In genomic region chr17:35512916-35513626, GRCm38 (mm10) we compare ENCODE assay signal across 13 mouse cellular contexts. TPM values are rescaled to one million over a fixed set of nuclear protein-coding genes. Genes with fewer than 3 reads are reported as not detected.
DNase-seq lines count a peak whose midpoint lies in the region; ATAC-seq and TF ChIP-seq lines count a peak whose summit lies in the region.
"Had no signal": no experiment of that assay in that cellular context is flagged by ENCODE, and none has a peak within 500 bp of the region (broad histone marks: within the 10 kb centered on the region; RNA-seq: fewer than 3 reads in every experiment).

No protein-coding gene starts in this region.

- H3K27me3 ChIP-seq in forebrain, embryonic 14.5 days (replicated peaks; ENCODE audit: control insufficient read depth, insufficient read depth, low read length): no peaks in the 10 kb centered on the region
- peaks cover 12% of the 10 kb centered on the region for H3K27me3 ChIP-seq in forebrain, embryonic 12.5 days
- peaks cover 17% of the 10 kb centered on the region for H3K27me3 ChIP-seq in liver, embryonic 13.5 days
- peaks cover 21% of the 10 kb centered on the region for H3K27me3 ChIP-seq in liver, embryonic 12.5 days (replicated peaks)
- H3K27me3 ChIP-seq in CH12.LX (replicated peaks): no peaks in the 10 kb centered on the region

- peaks cover 5% of the 10 kb centered on the region; the same call in 1 of the 2 replicates for H3K79me2 ChIP-seq in CH12.LX (replicated peaks; ENCODE audit: control insufficient read depth, extremely low read depth, insufficient read depth, poor library complexity, severe bottlenecking)

- H3K36me3 ChIP-seq in forebrain, embryonic 14.5 days (ENCODE audit: control insufficient read depth, insufficient read depth, low read length): no peaks in the 10 kb centered on the region
- H3K36me3 ChIP-seq in forebrain, embryonic 12.5 days (replicated peaks): peaks cover 10% of the 10 kb centered on the region
- peaks cover 27% of the 10 kb centered on the region for H3K36me3 ChIP-seq in liver, embryonic 13.5 days
- peaks cover 34% of the 10 kb centered on the region for H3K36me3 ChIP-seq in liver, embryonic 12.5 days
- peaks cover 9 to 38% of the 10 kb centered on the region in 2 experiments for H3K36me3 ChIP-seq in CH12.LX (replicated peaks in 1 of 2; ENCODE audit: control insufficient read depth in 1 of 2, insufficient read depth in 1 of 2, low read length in 1 of 2)

- WGBS in forebrain, embryonic 14.5 days: 95% methylated on average over 7 of the region's 7 CpGs
- 98% methylated on average over 7 of the region's 7 CpGs for WGBS in forebrain, embryonic 12.5 days
- 84% methylated on average over 7 of the region's 7 CpGs for WGBS in liver, embryonic 13.5 days (ENCODE audit: insufficient replicate concordance)
- WGBS in liver, embryonic 12.5 days (ENCODE audit: insufficient replicate concordance): 83% methylated on average over 7 of the region's 7 CpGs

- no peak overlapping the region for H3K9ac ChIP-seq in forebrain, embryonic 14.5 days (ENCODE audit: low read length)
- H3K9ac ChIP-seq in forebrain, embryonic 12.5 days: no peak overlapping the region
- no peak overlapping the region for H3K9ac ChIP-seq in liver, embryonic 13.5 days
- H3K9ac ChIP-seq in liver, embryonic 12.5 days: no peak overlapping the region
- H3K9ac ChIP-seq in CH12.LX (ENCODE audit: insufficient read depth, low read depth): no peak overlapping the region

- H3K4me1 ChIP-seq in forebrain, embryonic 14.5 days (ENCODE audit: control insufficient read depth, insufficient read depth, low read length): peaks cover 18% of the 10 kb centered on the region; the same call in 1 of the 2 replicates
- peaks cover 34% of the 10 kb centered on the region for H3K4me1 ChIP-seq in forebrain, embryonic 12.5 days
- peaks cover 38% of the 10 kb centered on the region for H3K4me1 ChIP-seq in liver, embryonic 13.5 days (replicated peaks)
- peaks cover 30% of the 10 kb centered on the region for H3K4me1 ChIP-seq in liver, embryonic 12.5 days
- H3K4me1 ChIP-seq in CH12.LX (ENCODE audit: control insufficient read depth in 1 of 2, insufficient read depth in 2 of 2): peaks cover 7 to 40% of the 10 kb centered on the region in 2 experiments; a peak in 3 of 4 replicates

- no peaks in the 10 kb centered on the region for H3K9me3 ChIP-seq in forebrain, embryonic 14.5 days (replicated peaks; ENCODE audit: control insufficient read depth, low read length)
- no peaks in the 10 kb centered on the region for H3K9me3 ChIP-seq in forebrain, embryonic 12.5 days
- no peaks in the 10 kb centered on the region for H3K9me3 ChIP-seq in liver, embryonic 13.5 days (replicated peaks)
- H3K9me3 ChIP-seq in liver, embryonic 12.5 days (replicated peaks): no peaks in the 10 kb centered on the region
- H3K9me3 ChIP-seq in CH12.LX (replicated peaks; ENCODE audit: low read length): no peaks in the 10 kb centered on the region

- peak in 1 of 2 experiments; percentile 50; a peak in 2 of 4 replicates for TF ChIP-seq CTCF in CH12.LX (conservative IDR thresholded peaks at IDR 0.05 in 1 of 2, IDR thresholded peaks at IDR 0.05 in 1 of 2; ENCODE audit: low read depth in 2 of 2, low read length in 2 of 2)
- TF ChIP-seq CTCF in brain, embryonic 14.5 days (IDR thresholded peaks at IDR 0.05; ENCODE audit: borderline replicate concordance, extremely low read depth, insufficient read depth, insufficient read length): peak; percentile 53; the same call in 1 of the 2 replicates

- no peak overlapping the region for H3K4me3 ChIP-seq in forebrain, embryonic 14.5 days (ENCODE audit: low read depth, low read length)
- no peak overlapping the region for H3K4me3 ChIP-seq in forebrain, embryonic 12.5 days (replicated peaks)
- H3K4me3 ChIP-seq in liver, embryonic 13.5 days (replicated peaks): peak overlapping the region; percentile 79; the same call in 1 of the 2 replicates
- H3K4me3 ChIP-seq in liver, embryonic 12.5 days: no peak overlapping the region
- no peak overlapping the region for H3K4me3 ChIP-seq in CH12.LX (replicated peaks in 1 of 3; ENCODE audit: low read depth in 2 of 3, low read length in 2 of 3, poor library complexity in 1 of 3)

- no peak for TF ChIP-seq POLR2A in CH12.LX (IDR thresholded peaks at IDR 0.05; ENCODE audit: low read depth, low read length)
- TF ChIP-seq POLR2A in brain, embryonic 14.5 days (IDR thresholded peaks at IDR 0.05; ENCODE audit: borderline replicate concordance, extremely low read depth, insufficient read depth, insufficient read length, poor library complexity, severe bottlenecking): no peak

- no peak for ATAC-seq in forebrain, embryonic 14.5 days
- ATAC-seq in forebrain, embryonic 12.5 days (ENCODE audit: low FRiP score): no peak
- no peak for ATAC-seq in liver, embryonic 13.5 days (ENCODE audit: low read depth)
- no peak for ATAC-seq in liver, embryonic 12.5 days
- no peak for ATAC-seq in activated CD4-positive, CD25-positive, alpha-beta regulatory T cell, adult 4 months
- ATAC-seq: forebrain, embryonic 16.5 days had no signal

- no peak overlapping the region for H3K4me2 ChIP-seq in forebrain, embryonic 14.5 days (ENCODE audit: low read length)
- no peak overlapping the region for H3K4me2 ChIP-seq in forebrain, embryonic 12.5 days
- no peak overlapping the region for H3K4me2 ChIP-seq in liver, embryonic 13.5 days
- H3K4me2 ChIP-seq in liver, embryonic 12.5 days: no peak overlapping the region
- no peak overlapping the region for H3K4me2 ChIP-seq in CH12.LX (ENCODE audit: insufficient read depth, low read depth, poor library complexity, severe bottlenecking)

- in situ Hi-C loops in CH12.LX (cut with MboI; ENCODE audit: low pct_ligation_motif_present, low pct_unique_long_range_greater_than_20kb, low sequenced_read_pairs): no loop called here

- no peak for TF ChIP-seq EP300 in CH12.LX (IDR thresholded peaks at IDR 0.05; ENCODE audit: low read length)

- peak; percentile 20 for TF ChIP-seq RAD21 in CH12.LX (IDR thresholded peaks at IDR 0.05; ENCODE audit: low read depth, low read length)

- no peak overlapping the region for H3K27ac ChIP-seq in forebrain, embryonic 14.5 days (ENCODE audit: low read depth, low read length)
- no peak overlapping the region for H3K27ac ChIP-seq in forebrain, embryonic 12.5 days
- H3K27ac ChIP-seq in liver, embryonic 13.5 days: no peak overlapping the region
- no peak overlapping the region for H3K27ac ChIP-seq in liver, embryonic 12.5 days
- no peak overlapping the region for H3K27ac ChIP-seq in CH12.LX (ENCODE audit: insufficient read depth, low read depth)

- peak; percentile 25 for DNase-seq in forebrain, embryonic 14.5 days (ENCODE audit: low spot score)
- DNase-seq in liver, embryonic 13.5 days: no peak
- no peak for DNase-seq in CH12.LX (ENCODE audit: extremely low read depth)
- DNase-seq in brain, embryonic 14.5 days (ENCODE audit: low read depth): peak; percentile 40
- no peak for DNase-seq in embryo, embryonic 10 days (ENCODE audit: low spot score)

- dilution Hi-C loops in CH12.LX (cut with MboI; ENCODE audit: extremely low pct_ligation_motif_present, extremely low pct_unique_long_range_greater_than_20kb, low sequenced_read_pairs): no loop called here

RNA-seq across cellular contexts. Expression of gene Tcf19, which starts 3.6 kb away (rescaled TPM):
- 40.8 and 48.8 TPM in 2 replicates for polyA plus RNA-seq in forebrain, embryonic 14.5 days (2014; fragmentation: Nextera tagmentation; extraction: Ambion mirVana)
- polyA plus RNA-seq in forebrain, embryonic 12.5 days (2016; fragmentation: Nextera tagmentation; extraction: Ambion mirVana): 53.4 and 59.0 TPM in 2 replicates
- polyA plus RNA-seq in liver, embryonic 13.5 days (2015; fragmentation: Nextera tagmentation; extraction: Ambion mirVana): 44.3 and 50.4 TPM in 2 replicates
- 42.2 and 42.4 TPM in 2 replicates for polyA plus RNA-seq in liver, embryonic 12.5 days (2016; fragmentation: Nextera tagmentation; extraction: Ambion mirVana)
- total RNA-seq in CH12.LX (2012; rRNA removed): 37.7 and 46.0 TPM in 2 replicates
- 35.3 and 38.4 TPM in 2 replicates for total RNA-seq in CH12.LX (2014; rRNA removed)
- polyA plus RNA-seq in CH12.LX (2012; ENCODE audit: insufficient read length, low read depth): 25.3 and 29.7 TPM in 2 replicates
- 17.4 and 33.8 TPM in 2 replicates for polyA plus RNA-seq in brain, embryonic 14.5 days (2012; rRNA removed)
- polyA plus RNA-seq in activated CD4-positive, CD25-positive, alpha-beta regulatory T cell, adult 4 months (2017; shearing (Covaris generic)): 10 to 100 TPM; 29.2 to 36.6 TPM

RNA-seq across cellular contexts. Expression of gene Cchcr1, which starts 3.8 kb away (rescaled TPM):
- 4.7 and 6.5 TPM in 2 replicates for polyA plus RNA-seq in forebrain, embryonic 14.5 days (2014; fragmentation: Nextera tagmentation; extraction: Ambion mirVana)
- 19.0 and 19.1 TPM in 2 replicates for polyA plus RNA-seq in forebrain, embryonic 12.5 days (2016; fragmentation: Nextera tagmentation; extraction: Ambion mirVana)
- polyA plus RNA-seq in liver, embryonic 13.5 days (2015; fragmentation: Nextera tagmentation; extraction: Ambion mirVana): 7.5 and 8.8 TPM in 2 replicates
- polyA plus RNA-seq in liver, embryonic 12.5 days (2016; fragmentation: Nextera tagmentation; extraction: Ambion mirVana): 10.4 and 14.1 TPM in 2 replicates
- 11.5 and 13.0 TPM in 2 replicates for total RNA-seq in CH12.LX (2012; rRNA removed)
- 5.2 and 8.0 TPM in 2 replicates for total RNA-seq in CH12.LX (2014; rRNA removed)
- polyA plus RNA-seq in CH12.LX (2012; ENCODE audit: insufficient read length, low read depth): 11.3 and 12.7 TPM in 2 replicates
- polyA plus RNA-seq in brain, embryonic 14.5 days (2012; rRNA removed): 11.5 and 18.4 TPM in 2 replicates
- 1 to 10 TPM; 3.7 to 5.0 TPM for polyA plus RNA-seq in activated CD4-positive, CD25-positive, alpha-beta regulatory T cell, adult 4 months (2017; shearing (Covaris generic))

RNA-seq across cellular contexts. Expression of gene Pou5f1, which starts 7.3 kb away (rescaled TPM):
- polyA plus RNA-seq in forebrain, embryonic 14.5 days (2014; fragmentation: Nextera tagmentation; extraction: Ambion mirVana): 0.20 TPM in 1 of 2 replicates, not detected in the other
- 0.14 TPM in 1 of 2 replicates, not detected in the other for polyA plus RNA-seq in forebrain, embryonic 12.5 days (2016; fragmentation: Nextera tagmentation; extraction: Ambion mirVana)
- polyA plus RNA-seq in liver, embryonic 13.5 days (2015; fragmentation: Nextera tagmentation; extraction: Ambion mirVana): not detected in 2 replicates
- polyA plus RNA-seq in liver, embryonic 12.5 days (2016; fragmentation: Nextera tagmentation; extraction: Ambion mirVana): not detected in 2 replicates
- total RNA-seq in CH12.LX (2012; rRNA removed): 0.13 and 0.17 TPM in 2 replicates
- not detected in 2 replicates for total RNA-seq in CH12.LX (2014; rRNA removed)
- 0.38 TPM in 1 of 2 replicates, not detected in the other for polyA plus RNA-seq in CH12.LX (2012; ENCODE audit: insufficient read length, low read depth)
- 0.06 TPM in 1 of 2 replicates, not detected in the other for polyA plus RNA-seq in brain, embryonic 14.5 days (2012; rRNA removed)
- under 1 TPM in 1 of 2 experiments, not detected in 1; 0.36 TPM for polyA plus RNA-seq in activated CD4-positive, CD25-positive, alpha-beta regulatory T cell, adult 4 months (2017; shearing (Covaris generic))
- total RNA-seq: common myeloid progenitor, adult 5-6 weeks; granulocyte monocyte progenitor cell, adult 5-6 weeks; heart, postnatal 4 days; monocyte, adult 5-6 weeks had no signal
- polyA plus RNA-seq: forebrain, embryonic 16.5 days had no signal

RNA-seq across cellular contexts. Expression of gene Psors1c2, which starts 19.9 kb away (rescaled TPM):
- polyA plus RNA-seq in forebrain, embryonic 14.5 days (2014; fragmentation: Nextera tagmentation; extraction: Ambion mirVana): 0.28 and 0.36 TPM in 2 replicates
- 1.1 and 1.5 TPM in 2 replicates for polyA plus RNA-seq in forebrain, embryonic 12.5 days (2016; fragmentation: Nextera tagmentation; extraction: Ambion mirVana)
- polyA plus RNA-seq in liver, embryonic 13.5 days (2015; fragmentation: Nextera tagmentation; extraction: Ambion mirVana): 0.12 and 0.27 TPM in 2 replicates
- 0.14 and 0.22 TPM in 2 replicates for polyA plus RNA-seq in liver, embryonic 12.5 days (2016; fragmentation: Nextera tagmentation; extraction: Ambion mirVana)
- not detected in 2 replicates for total RNA-seq in CH12.LX (2012; rRNA removed)
- total RNA-seq in CH12.LX (2014; rRNA removed): not detected in 2 replicates
- 0.27 and 0.59 TPM in 2 replicates for polyA plus RNA-seq in CH12.LX (2012; ENCODE audit: insufficient read length, low read depth)
- polyA plus RNA-seq in brain, embryonic 14.5 days (2012; rRNA removed): 0.98 and 1.2 TPM in 2 replicates
- polyA plus RNA-seq in activated CD4-positive, CD25-positive, alpha-beta regulatory T cell, adult 4 months (2017; shearing (Covaris generic)): not detected
- total RNA-seq: common myeloid progenitor, adult 5-6 weeks; granulocyte monocyte progenitor cell, adult 5-6 weeks; heart, postnatal 4 days; monocyte, adult 5-6 weeks had no signal

RNA-seq across cellular contexts. Expression of gene Cdsn, which starts 38.9 kb away (rescaled TPM):
- 0.06 TPM in 1 of 2 replicates, not detected in the other for polyA plus RNA-seq in forebrain, embryonic 14.5 days (2014; fragmentation: Nextera tagmentation; extraction: Ambion mirVana)
- polyA plus RNA-seq in forebrain, embryonic 12.5 days (2016; fragmentation: Nextera tagmentation; extraction: Ambion mirVana): not detected in 2 replicates
- not detected in 2 replicates for polyA plus RNA-seq in liver, embryonic 13.5 days (2015; fragmentation: Nextera tagmentation; extraction: Ambion mirVana)
- polyA plus RNA-seq in liver, embryonic 12.5 days (2016; fragmentation: Nextera tagmentation; extraction: Ambion mirVana): not detected in 2 replicates
- 0.46 and 0.76 TPM in 2 replicates for total RNA-seq in CH12.LX (2012; rRNA removed)
- 0.08 and 0.17 TPM in 2 replicates for total RNA-seq in CH12.LX (2014; rRNA removed)
- polyA plus RNA-seq in CH12.LX (2012; ENCODE audit: insufficient read length, low read depth): 1.3 and 1.4 TPM in 2 replicates
- polyA plus RNA-seq in brain, embryonic 14.5 days (2012; rRNA removed): 0.06 and 0.18 TPM in 2 replicates
- not detected for polyA plus RNA-seq in activated CD4-positive, CD25-positive, alpha-beta regulatory T cell, adult 4 months (2017; shearing (Covaris generic))
- total RNA-seq: common myeloid progenitor, adult 5-6 weeks; granulocyte monocyte progenitor cell, adult 5-6 weeks; monocyte, adult 5-6 weeks had no signal
- polyA plus RNA-seq: forebrain, embryonic 16.5 days had no signal

Comparison
In these comparisons a context has a peak if more than half of its experiments do, and no peak if none do; other contexts are left out.
1. DNase-seq: peak in forebrain, embryonic 14.5 days (single experiment) and brain, embryonic 14.5 days (single experiment); none in liver, embryonic 13.5 days (single experiment), CH12.LX (single experiment) and embryo, embryonic 10 days (single experiment).